Mouse (Mus musculus): ENCODE measurements at regions not wholly inside any gene's neighbourhood (a gene's known extent, or its start where the extent isn't known, plus 50 kb on each side); places are given as distances from the start of the nearest gene placed in this dataset.

GRCm38 (mm10) chr9:50408396-50408795 lies 63.6 kb upstream of the Rpl10-ps3 start:
- TF ChIP-seq POLR2A (IDR thresholded peaks at IDR 0.05; ENCODE audit: borderline replicate concordance, extremely low read depth, low read depth, low read length) (no peak), CTCF (IDR thresholded peaks at IDR 0.05; ENCODE audit: insufficient read depth, low read length) (no peak)
